Mouse (Mus musculus): ENCODE results near the gene Olfr1262.

Olfr1262 gene

GRCm38 (mm10) chr2:89999845-90000244 lies at the start of gene Olfr1262:
TSS of gene Olfr1262 (plus strand) at chr2:90000145.
- DNase-seq, result no peak

GRCm38 (mm10) chr2:89974184-89974583 lies 25.8 kb upstream of the Olfr1262 start, which contains the start of gene Olfr1260:
TSS of gene Olfr1260 (plus strand) at chr2:89974340.
- DNase-seq, result no peak

- no peak for DNase-seq
These were observed 22.2 kb upstream of the Olfr1262 start for GRCm38 (mm10) chr2:89977709-89978108.

- no peak for DNase-seq
These were observed 9.0 kb upstream of the Olfr1262 start, which contains the start of gene Olfr1261 for GRCm38 (mm10) chr2:89990921-89991320. TSS of gene Olfr1261 (plus strand) at chr2:89991221.

GRCm38 (mm10) chr2:90011831-90012230 lies 11.9 kb downstream of the Olfr1262 start, which contains the start of gene Olfr1263:
TSS of gene Olfr1263 (plus strand) at chr2:90012131.
- DNase-seq, result no peak

GRCm38 (mm10) chr2:90025477-90025876 lies 25.5 kb downstream of the Olfr1262 start, which contains the start of gene Olfr1264:
TSS of gene Olfr1264 (minus strand) at chr2:90025577.
- no peak for DNase-seq

- no peak for DNase-seq
These were observed 35.1 kb downstream of the Olfr1262 start, which contains the start of gene Olfr1265 for GRCm38 (mm10) chr2:90035037-90035436. TSS of gene Olfr1265 (plus strand) at chr2:90035337.
